Mouse (Mus musculus): ENCODE data around the gene Pdzrn3. TPM values are rescaled to one million over a fixed set of nuclear protein-coding genes. Genes with fewer than 3 reads are reported as not detected.

The Pdzrn3 gene
- total and polyA plus RNA-seq, 3 experiments = 0.08 TPM; not detected in 2

GRCm38 (mm10) chr6:101211361-101211841 is 166.3 kb downstream of the Pdzrn3 start:
- Histone ChIP-seq H3K4me1 (ENCODE audit: control insufficient read depth in 1 of 2, insufficient read depth in 2 of 2, low read length in 2 of 2) (no peaks in the 10 kb centered on the region), H3K9ac (ENCODE audit: control insufficient read depth, low read depth, low read length, poor library complexity, severe bottlenecking) (no peak overlapping the region), H3K4me3 (ENCODE audit: control insufficient read depth in 1 of 2, insufficient read depth in 1 of 2, low read depth in 2 of 2, low read length in 2 of 2) (no peak overlapping the region), H3K27me3 (ENCODE audit: control insufficient read depth in 1 of 2, insufficient read depth in 2 of 2, low read length in 2 of 2) (no peaks in the 10 kb centered on the region), H3K79me2 (ENCODE audit: control insufficient read depth, insufficient read depth, low read length, poor library complexity) (no peaks in the 10 kb centered on the region), H3K36me3 (ENCODE audit: control insufficient read depth in 1 of 2, insufficient read depth in 2 of 2, low read length in 2 of 2) (no peaks in the 10 kb centered on the region), H3K9me3 (replicated peaks; ENCODE audit: insufficient read depth, low read length) (no peaks in the 10 kb centered on the region), H3K27ac (ENCODE audit: control insufficient read depth, low read depth, low read length) (no peak overlapping the region)
- no peak for DNase-seq (ENCODE audit: low read depth, low spot score)
- TF ChIP-seq TBP (IDR thresholded peaks at IDR 0.05; ENCODE audit: low read depth, low read length) = no peak
- no peak for TF ChIP-seq MYB (IDR thresholded peaks at IDR 0.05; ENCODE audit: low read depth, low read length)

GRCm38 (mm10) chr6:101198943-101199298 is 178.8 kb downstream of the Pdzrn3 start:
- no peaks in the 10 kb centered on the region for H3K4me1 ChIP-seq (ENCODE audit: control insufficient read depth in 1 of 2, insufficient read depth in 2 of 2, low read length in 2 of 2)
- TF ChIP-seq RAD21 (IDR thresholded peaks at IDR 0.05; ENCODE audit: low read depth, low read length) = no peak
- H3K9ac ChIP-seq (ENCODE audit: control insufficient read depth, low read depth, low read length, poor library complexity, severe bottlenecking) = no peak overlapping the region
- DNase-seq (ENCODE audit: low read depth, low spot score) = no peak
- no peaks in the 10 kb centered on the region for H3K36me3 ChIP-seq (ENCODE audit: control insufficient read depth in 1 of 2, insufficient read depth in 2 of 2, low read length in 2 of 2)
- H3K27ac ChIP-seq (ENCODE audit: control insufficient read depth, low read depth, low read length) = no peak overlapping the region
- no peaks in the 10 kb centered on the region for H3K79me2 ChIP-seq (ENCODE audit: control insufficient read depth, insufficient read depth, low read length, poor library complexity)
- H3K9me3 ChIP-seq (replicated peaks; ENCODE audit: insufficient read depth, low read length) = no peaks in the 10 kb centered on the region
- no peaks in the 10 kb centered on the region for H3K27me3 ChIP-seq (ENCODE audit: control insufficient read depth in 1 of 2, insufficient read depth in 2 of 2, low read length in 2 of 2)
- no peak overlapping the region for H3K4me3 ChIP-seq (ENCODE audit: control insufficient read depth in 1 of 2, insufficient read depth in 1 of 2, low read depth in 2 of 2, low read length in 2 of 2)

- Histone ChIP-seq H3K9ac (ENCODE audit: control insufficient read depth, low read depth, low read length, poor library complexity, severe bottlenecking) (no peak overlapping the region), H3K79me2 (ENCODE audit: control insufficient read depth, insufficient read depth, low read length, poor library complexity) (no peaks in the 10 kb centered on the region), H3K27ac (ENCODE audit: control insufficient read depth, low read depth, low read length) (no peak overlapping the region), H3K4me3 (ENCODE audit: control insufficient read depth in 1 of 2, insufficient read depth in 1 of 2, low read depth in 2 of 2, low read length in 2 of 2) (no peak overlapping the region), H3K36me3 (ENCODE audit: control insufficient read depth in 1 of 2, insufficient read depth in 2 of 2, low read length in 2 of 2) (no peaks in the 10 kb centered on the region), H3K27me3 (ENCODE audit: control insufficient read depth in 1 of 2, insufficient read depth in 2 of 2, low read length in 2 of 2) (no peaks in the 10 kb centered on the region), H3K9me3 (replicated peaks; ENCODE audit: insufficient read depth, low read length) (no peaks in the 10 kb centered on the region), H3K4me1 (ENCODE audit: control insufficient read depth in 1 of 2, insufficient read depth in 2 of 2, low read length in 2 of 2) (no peaks in the 10 kb centered on the region)
- TF ChIP-seq KAT2A (conservative IDR thresholded peaks at IDR 0.05; ENCODE audit: low read depth, low read length) = no peak
- TF ChIP-seq ZKSCAN1 (IDR thresholded peaks at IDR 0.05; ENCODE audit: low read depth, low read length) = no peak
- TF ChIP-seq HCFC1 (IDR thresholded peaks at IDR 0.05; ENCODE audit: low read depth, low read length) = no peak
- no peak for TF ChIP-seq TAL1 (IDR thresholded peaks at IDR 0.05; ENCODE audit: low read length)
- TF ChIP-seq MAFK (IDR thresholded peaks at IDR 0.05; ENCODE audit: borderline replicate concordance, low read depth, low read length) = no peak
- TF ChIP-seq MEF2A (IDR thresholded peaks at IDR 0.05; ENCODE audit: extremely low read depth, insufficient replicate concordance, low read depth, low read length, poor library complexity, severe bottlenecking) = no peak
- TF ChIP-seq GABPA (IDR thresholded peaks at IDR 0.05; ENCODE audit: low read depth, low read length) = no peak
- TF ChIP-seq BHLHE40 (IDR thresholded peaks at IDR 0.05; ENCODE audit: borderline replicate concordance, low read depth, low read length) = no peak
- no peak for TF ChIP-seq POLR2A (IDR thresholded peaks at IDR 0.05; ENCODE audit: control insufficient read depth in 1 of 2, insufficient read depth in 1 of 2, low read depth in 1 of 2, low read length in 2 of 2, poor library complexity in 1 of 2)
- no peak for DNase-seq (ENCODE audit: low read depth, low spot score)
Measured at GRCm38 (mm10) chr6:101198284-101198942, 179.3 kb downstream of the Pdzrn3 start.
